Mouse (Mus musculus): ENCODE results near the gene Cldn18. TPM values are rescaled to one million over a fixed set of nuclear protein-coding genes. Genes with fewer than 3 reads are reported as not detected.

Cldn18 gene
- polyA plus RNA-seq, 1 experiment from 2014 or later, result 0.17 TPM

GRCm38 (mm10) chr9:99720011-99720410 is 2.9 kb upstream of the Cldn18 start:
- Histone ChIP-seq H3K9ac (ENCODE audit: low read depth, low read length) (no peak overlapping the region), H3K9me3 (replicated peaks; ENCODE audit: control insufficient read depth, low read length) (no peaks in the 10 kb centered on the region), H3K4me2 (ENCODE audit: low read depth, low read length) (no peak overlapping the region), H3K4me1 (ENCODE audit: control insufficient read depth, low read depth, low read length) (no peaks in the 10 kb centered on the region), H3K27me3 (ENCODE audit: control insufficient read depth, insufficient read depth, low read depth, low read length) (no peaks in the 10 kb centered on the region), H3K4me3 (ENCODE audit: low read depth, low read length) (no peak overlapping the region), H3K36me3 (ENCODE audit: control insufficient read depth, insufficient read depth) (no peaks in the 10 kb centered on the region), H3K27ac (ENCODE audit: low read length) (no peak overlapping the region)
- 21% methylated on average over 1 of the region's 1 CpGs for WGBS (ENCODE audit: insufficient replicate concordance)
- no peak for ATAC-seq (ENCODE audit: low read depth)

DNA sequence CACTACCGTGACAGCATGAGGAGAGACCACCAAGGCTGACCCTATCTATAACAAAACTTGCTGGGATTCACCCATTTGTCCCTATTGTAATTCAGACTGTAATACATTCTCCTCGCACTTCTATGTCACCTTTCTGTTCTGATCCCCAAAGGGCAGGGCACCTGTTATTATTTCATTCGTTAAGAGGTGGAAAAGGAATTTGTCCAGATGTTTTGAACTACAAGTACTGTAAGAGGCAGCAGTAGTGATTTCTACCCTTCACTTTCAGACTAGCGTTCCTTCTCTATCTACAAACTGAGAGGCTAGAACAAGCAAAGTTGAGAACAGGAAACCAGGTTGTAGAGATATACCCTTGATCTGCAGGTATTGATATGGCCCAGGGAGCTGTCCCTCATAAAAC is 6.8 kb downstream of the Cldn18 start:
- H3K9ac ChIP-seq (ENCODE audit: low read depth, low read length), result no peak overlapping the region
- no peak overlapping the region for H3K4me3 ChIP-seq (ENCODE audit: low read depth, low read length)
- no peaks in the 10 kb centered on the region for H3K27me3 ChIP-seq (ENCODE audit: control insufficient read depth, insufficient read depth, low read depth, low read length)
- H3K27ac ChIP-seq (ENCODE audit: low read length), result no peak overlapping the region
- no peaks in the 10 kb centered on the region for H3K9me3 ChIP-seq (replicated peaks; ENCODE audit: control insufficient read depth, low read length)
- no peak overlapping the region for H3K4me2 ChIP-seq (ENCODE audit: low read depth, low read length)
- no peak for ATAC-seq (ENCODE audit: low read depth)
- H3K36me3 ChIP-seq (ENCODE audit: control insufficient read depth, insufficient read depth), result no peaks in the 10 kb centered on the region
- no peaks in the 10 kb centered on the region for H3K4me1 ChIP-seq (ENCODE audit: control insufficient read depth, low read depth, low read length)
- WGBS (ENCODE audit: insufficient replicate concordance), result 53% methylated on average over 4 of the region's 4 CpGs

DNA sequence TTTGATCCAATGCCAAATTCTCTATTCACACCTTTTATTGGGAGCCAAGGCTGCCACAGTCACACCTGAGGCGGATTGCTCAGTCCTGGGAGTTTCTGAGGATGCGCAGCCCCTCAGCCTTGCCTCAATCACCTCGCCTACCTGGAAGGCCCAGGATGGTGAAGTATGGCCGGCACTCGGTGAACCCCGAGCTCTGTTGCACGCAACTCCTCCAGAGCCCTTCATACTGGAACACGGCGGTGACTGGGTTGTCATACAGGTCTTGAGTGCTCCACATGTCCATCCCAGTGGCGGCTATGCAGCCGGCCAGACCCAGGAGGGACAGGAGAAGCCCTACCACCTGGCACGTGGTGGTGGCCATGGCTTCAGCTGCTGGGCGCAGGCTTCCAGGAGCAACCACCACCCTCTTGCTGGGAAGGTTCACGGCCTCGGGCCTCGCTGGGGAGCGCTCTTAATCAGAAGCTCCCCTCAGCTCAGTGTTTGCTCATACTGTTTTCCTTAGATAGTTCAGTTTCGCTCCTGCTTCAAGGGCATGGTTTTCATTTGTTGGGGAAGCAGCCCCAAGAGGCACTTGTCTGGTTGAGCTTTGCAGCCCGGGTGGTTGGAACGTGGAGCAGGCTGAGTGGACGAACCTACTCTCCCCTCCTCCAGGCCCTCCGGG is 7.3 kb downstream of the Cldn18 start:
- no peak overlapping the region for H3K27ac ChIP-seq (ENCODE audit: low read length)
- ATAC-seq (ENCODE audit: low read depth), result no peak
- H3K9ac ChIP-seq (ENCODE audit: low read depth, low read length), result no peak overlapping the region
- no peaks in the 10 kb centered on the region for H3K4me1 ChIP-seq (ENCODE audit: control insufficient read depth, low read depth, low read length)
- no peaks in the 10 kb centered on the region for H3K9me3 ChIP-seq (replicated peaks; ENCODE audit: control insufficient read depth, low read length)
- no peaks in the 10 kb centered on the region for H3K36me3 ChIP-seq (ENCODE audit: control insufficient read depth, insufficient read depth)
- H3K4me3 ChIP-seq (ENCODE audit: low read depth, low read length), result no peak overlapping the region
- no peaks in the 10 kb centered on the region for H3K27me3 ChIP-seq (ENCODE audit: control insufficient read depth, insufficient read depth, low read depth, low read length)
- H3K4me2 ChIP-seq (ENCODE audit: low read depth, low read length), result no peak overlapping the region
- WGBS (ENCODE audit: insufficient replicate concordance), result 73% methylated on average over 22 of the region's 22 CpGs

DNA sequence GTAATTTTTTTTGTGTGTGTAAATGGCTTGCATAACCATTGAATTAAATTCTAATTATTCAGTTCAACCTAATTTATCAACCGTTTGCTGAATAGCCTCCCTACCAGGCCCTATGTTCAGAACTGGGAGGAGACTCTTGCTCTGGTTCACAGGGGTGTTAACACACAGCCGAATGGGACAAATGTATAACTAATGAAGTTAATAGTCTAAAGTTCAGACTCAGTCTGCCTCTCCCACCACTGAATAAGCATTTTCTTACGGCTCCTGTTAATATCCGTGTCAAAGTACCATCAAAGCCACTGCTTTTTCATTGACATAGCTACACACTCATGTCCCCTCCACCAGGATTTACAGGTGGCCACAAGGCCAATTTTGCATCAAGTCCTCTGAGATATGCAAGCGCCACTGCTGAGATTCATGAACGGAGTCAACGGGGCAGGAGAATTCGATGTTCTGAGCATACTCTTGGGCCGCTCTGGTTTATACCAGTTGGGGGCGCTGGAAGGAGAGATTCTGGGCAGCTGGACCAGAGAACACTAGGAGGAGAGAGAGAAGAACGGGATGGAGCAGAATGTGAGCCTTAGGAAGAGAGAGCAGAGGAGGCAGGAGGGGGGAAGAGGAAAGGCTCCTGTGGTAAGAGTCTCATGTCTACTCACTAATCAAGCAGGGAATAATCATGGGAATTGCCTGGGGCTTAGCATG is 9.5 kb downstream of the Cldn18 start:
- H3K4me3 ChIP-seq (ENCODE audit: low read depth, low read length), result no peak overlapping the region
- H3K36me3 ChIP-seq (ENCODE audit: control insufficient read depth, insufficient read depth), result no peaks in the 10 kb centered on the region
- 60% methylated on average over 11 of the region's 11 CpGs for WGBS (ENCODE audit: insufficient replicate concordance)
- H3K4me1 ChIP-seq (ENCODE audit: control insufficient read depth, low read depth, low read length), result no peaks in the 10 kb centered on the region
- H3K4me2 ChIP-seq (ENCODE audit: low read depth, low read length), result no peak overlapping the region
- ATAC-seq (ENCODE audit: low read depth), result no peak
- H3K9ac ChIP-seq (ENCODE audit: low read depth, low read length), result no peak overlapping the region
- no peaks in the 10 kb centered on the region for H3K9me3 ChIP-seq (replicated peaks; ENCODE audit: control insufficient read depth, low read length)
- no peaks in the 10 kb centered on the region for H3K27me3 ChIP-seq (ENCODE audit: control insufficient read depth, insufficient read depth, low read depth, low read length)
- no peak overlapping the region for H3K27ac ChIP-seq (ENCODE audit: low read length)

GRCm38 (mm10) chr9:99706264-99706663 is 10.8 kb downstream of the Cldn18 start:
- ATAC-seq (ENCODE audit: low read depth), result no peak
- Histone ChIP-seq H3K4me1 (ENCODE audit: control insufficient read depth, low read depth, low read length) (no peaks in the 10 kb centered on the region), H3K9ac (ENCODE audit: low read depth, low read length) (no peak overlapping the region), H3K36me3 (ENCODE audit: control insufficient read depth, insufficient read depth) (no peaks in the 10 kb centered on the region), H3K27ac (ENCODE audit: low read length) (no peak overlapping the region), H3K4me3 (ENCODE audit: low read depth, low read length) (no peak overlapping the region), H3K27me3 (ENCODE audit: control insufficient read depth, insufficient read depth, low read depth, low read length) (no peaks in the 10 kb centered on the region), H3K9me3 (replicated peaks; ENCODE audit: control insufficient read depth, low read length) (no peaks in the 10 kb centered on the region), H3K4me2 (ENCODE audit: low read depth, low read length) (no peak overlapping the region)
- 62% methylated on average over 6 of the region's 6 CpGs for WGBS (ENCODE audit: insufficient replicate concordance)

GRCm38 (mm10) chr9:99703711-99704110 is 13.4 kb downstream of the Cldn18 start:
- H3K27ac ChIP-seq (ENCODE audit: low read length), result no peak overlapping the region
- H3K4me2 ChIP-seq (ENCODE audit: low read depth, low read length), result no peak overlapping the region
- no peaks in the 10 kb centered on the region for H3K27me3 ChIP-seq (ENCODE audit: control insufficient read depth, insufficient read depth, low read depth, low read length)
- no peaks in the 10 kb centered on the region for H3K9me3 ChIP-seq (replicated peaks; ENCODE audit: control insufficient read depth, low read length)
- no peak overlapping the region for H3K4me3 ChIP-seq (ENCODE audit: low read depth, low read length)
- no peak for ATAC-seq (ENCODE audit: low read depth)
- H3K36me3 ChIP-seq (ENCODE audit: control insufficient read depth, insufficient read depth), result no peaks in the 10 kb centered on the region
- H3K4me1 ChIP-seq (ENCODE audit: control insufficient read depth, low read depth, low read length), result no peaks in the 10 kb centered on the region
- WGBS (ENCODE audit: insufficient replicate concordance), result 63% methylated on average over 6 of the region's 6 CpGs
- no peak overlapping the region for H3K9ac ChIP-seq (ENCODE audit: low read depth, low read length)

- Histone ChIP-seq H3K9me3 (replicated peaks; ENCODE audit: control insufficient read depth, low read length) (no peaks in the 10 kb centered on the region), H3K36me3 (ENCODE audit: control insufficient read depth, insufficient read depth) (no peaks in the 10 kb centered on the region), H3K27me3 (ENCODE audit: control insufficient read depth, insufficient read depth, low read depth, low read length) (no peaks in the 10 kb centered on the region), H3K27ac (ENCODE audit: low read length) (no peak overlapping the region), H3K4me1 (ENCODE audit: control insufficient read depth, low read depth, low read length) (no peaks in the 10 kb centered on the region), H3K9ac (ENCODE audit: low read depth, low read length) (no peak overlapping the region), H3K4me3 (ENCODE audit: low read depth, low read length) (no peak overlapping the region), H3K4me2 (ENCODE audit: low read depth, low read length) (no peak overlapping the region)
- 52% methylated on average over 6 of the region's 6 CpGs for WGBS (ENCODE audit: insufficient replicate concordance)
- ATAC-seq (ENCODE audit: low read depth), result no peak
These were observed 14.9 kb downstream of the Cldn18 start for GRCm38 (mm10) chr9:99702215-99702614.

- WGBS (ENCODE audit: insufficient replicate concordance), result 62% methylated on average over 2 of the region's 2 CpGs
- no peak overlapping the region for H3K4me3 ChIP-seq (ENCODE audit: low read depth, low read length)
- H3K9me3 ChIP-seq (replicated peaks; ENCODE audit: control insufficient read depth, low read length), result no peaks in the 10 kb centered on the region
- no peaks in the 10 kb centered on the region for H3K27me3 ChIP-seq (ENCODE audit: control insufficient read depth, insufficient read depth, low read depth, low read length)
- H3K4me1 ChIP-seq (ENCODE audit: control insufficient read depth, low read depth, low read length), result no peaks in the 10 kb centered on the region
- no peaks in the 10 kb centered on the region for H3K36me3 ChIP-seq (ENCODE audit: control insufficient read depth, insufficient read depth)
- H3K9ac ChIP-seq (ENCODE audit: low read depth, low read length), result no peak overlapping the region
- no peak overlapping the region for H3K4me2 ChIP-seq (ENCODE audit: low read depth, low read length)
- ATAC-seq (ENCODE audit: low read depth), result no peak
- no peak overlapping the region for H3K27ac ChIP-seq (ENCODE audit: low read length)
These were observed 15.9 kb downstream of the Cldn18 start for GRCm38 (mm10) chr9:99701187-99701586.

DNA sequence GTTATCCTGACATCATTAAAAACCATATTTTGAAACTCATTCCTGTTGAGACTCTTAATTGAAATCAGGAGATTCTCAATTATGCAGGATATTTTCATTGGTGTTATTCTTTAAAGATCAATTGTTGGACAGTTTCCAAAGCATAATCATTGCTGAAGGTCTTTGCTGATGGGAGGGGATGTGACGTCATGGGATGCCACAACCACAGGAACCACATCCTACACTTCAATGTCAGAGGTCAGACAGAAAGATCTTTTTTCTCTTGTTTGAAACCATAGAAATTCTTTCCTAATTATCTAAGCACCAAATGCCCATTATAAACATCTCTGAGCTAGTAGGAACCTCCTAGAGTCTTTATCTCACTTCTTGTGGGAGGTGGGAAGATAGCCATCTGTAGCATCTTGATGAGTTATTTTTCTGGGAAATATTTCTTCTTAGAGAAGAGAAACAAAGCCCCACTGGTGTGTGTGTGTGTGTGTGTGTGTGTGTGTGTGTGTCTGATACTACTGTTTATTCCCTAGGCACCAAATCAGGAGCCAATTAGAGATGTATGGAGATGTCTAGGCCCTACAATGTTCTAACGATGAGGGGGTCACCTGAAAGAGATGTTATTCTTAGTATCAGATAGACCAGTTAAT is 17.2 kb downstream of the Cldn18 start:
- Histone ChIP-seq H3K4me3 (ENCODE audit: low read depth, low read length) (no peak overlapping the region), H3K4me1 (ENCODE audit: control insufficient read depth, low read depth, low read length) (no peaks in the 10 kb centered on the region), H3K27me3 (ENCODE audit: control insufficient read depth, insufficient read depth, low read depth, low read length) (no peaks in the 10 kb centered on the region), H3K27ac (ENCODE audit: low read length) (no peak overlapping the region), H3K9ac (ENCODE audit: low read depth, low read length) (no peak overlapping the region), H3K9me3 (replicated peaks; ENCODE audit: control insufficient read depth, low read length) (no peaks in the 10 kb centered on the region), H3K4me2 (ENCODE audit: low read depth, low read length) (no peak overlapping the region), H3K36me3 (ENCODE audit: control insufficient read depth, insufficient read depth) (no peaks in the 10 kb centered on the region)
- 52% methylated on average over 2 of the region's 2 CpGs for WGBS (ENCODE audit: insufficient replicate concordance)
- no peak for ATAC-seq (ENCODE audit: low read depth)
